Mouse (Mus musculus): Measurements from ENCODE around the gene Pramef20. TPM values are rescaled to one million over a fixed set of nuclear protein-coding genes. Genes with fewer than 3 reads are reported as not detected.

The Pramef20 gene
- total RNA-seq (2014; fragmentation: Nextera tagmentation) (not detected in 2 replicates), total RNA-seq (2017) (not detected in 2 replicates), polyA plus RNA-seq (2012) (not detected in 2 replicates)

DNA sequence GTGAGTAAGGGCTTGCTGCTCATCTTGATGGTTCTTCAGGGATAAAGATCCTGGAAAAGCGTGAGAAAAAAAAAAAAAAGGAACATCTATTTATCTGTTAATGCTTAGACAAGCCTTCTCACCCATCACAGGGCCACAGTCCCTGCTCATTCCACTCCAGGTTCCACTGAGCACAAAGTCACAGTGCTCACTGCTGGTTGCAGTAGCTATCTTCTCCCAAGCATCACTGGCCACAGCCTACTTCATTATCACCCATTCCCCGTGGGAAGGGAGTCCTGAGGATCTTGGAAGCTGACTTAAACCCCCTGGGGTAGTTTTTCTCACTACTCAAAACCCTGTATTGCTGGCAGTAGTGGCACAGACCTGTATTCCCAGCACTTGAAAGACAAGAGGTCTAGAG, at the start of gene Pramef20:
Pramef20 (minus strand) TSS at position 23 of the 400 bp plus-strand sequence.
- peaks cover 42% of the 10 kb centered on the region for H3K9me3 ChIP-seq (replicated peaks)
- DNase-seq (ENCODE audit: low spot score) = no peak
- no peak for TF ChIP-seq POLR2AphosphoS5 (IDR thresholded peaks at IDR 0.05; ENCODE audit: insufficient replicate concordance, low read depth, low read length)
- TF ChIP-seq TAL1 (conservative IDR thresholded peaks at IDR 0.05; ENCODE audit: low read depth, low read length) = no peak
- no peak for TF ChIP-seq CTCF (IDR thresholded peaks at IDR 0.05; ENCODE audit: low read depth, low read length)
- no peak for TF ChIP-seq GATA1 (IDR thresholded peaks at IDR 0.05; ENCODE audit: borderline replicate concordance, low read length)
- TF ChIP-seq GATA2 (IDR thresholded peaks at IDR 0.05; ENCODE audit: borderline replicate concordance, low read depth, low read length) = no peak
- H3K36me3 ChIP-seq (replicated peaks) = no peaks in the 10 kb centered on the region
- ATAC-seq (ENCODE audit: extremely low read depth, insufficient number of reproducible peaks, low FRiP score, poor library complexity, severe bottlenecking) = no peak
- H3K4me1 ChIP-seq (ENCODE audit: insufficient read depth, low read depth, low read length) = no peaks in the 10 kb centered on the region
- H3K27me3 ChIP-seq (ENCODE audit: insufficient read depth, low read length) = no peaks in the 10 kb centered on the region
- no peak within 1 kb of the TSS for H3K4me3 ChIP-seq (ENCODE audit: low read depth, low read length)

GRCm38 (mm10) chr4:144424590-144424989, 46.9 kb upstream of the Pramef20 start:
- ATAC-seq (ENCODE audit: extremely low read depth, insufficient number of reproducible peaks, low FRiP score, poor library complexity, severe bottlenecking) (no peak), DNase-seq (ENCODE audit: low spot score) (no peak)
- H3K27me3 ChIP-seq (ENCODE audit: insufficient read depth, low read length) = no peaks in the 10 kb centered on the region
- H3K9me3 ChIP-seq (replicated peaks) = peaks cover 16% of the 10 kb centered on the region
- TF ChIP-seq CTCF (IDR thresholded peaks at IDR 0.05; ENCODE audit: low read depth, low read length) (no peak), TAL1 (conservative IDR thresholded peaks at IDR 0.05; ENCODE audit: low read depth, low read length) (no peak), GATA1 (IDR thresholded peaks at IDR 0.05; ENCODE audit: borderline replicate concordance, low read length) (no peak), POLR2AphosphoS5 (IDR thresholded peaks at IDR 0.05; ENCODE audit: insufficient replicate concordance, low read depth, low read length) (no peak), GATA2 (IDR thresholded peaks at IDR 0.05; ENCODE audit: borderline replicate concordance, low read depth, low read length) (no peak)
- no peaks in the 10 kb centered on the region for H3K36me3 ChIP-seq (replicated peaks)
- H3K4me1 ChIP-seq (ENCODE audit: insufficient read depth, low read depth, low read length) = no peaks in the 10 kb centered on the region
- no peak overlapping the region for H3K4me3 ChIP-seq (ENCODE audit: low read depth, low read length)

GRCm38 (mm10) chr4:144420644-144421043, 42.9 kb upstream of the Pramef20 start:
- ATAC-seq (ENCODE audit: extremely low read depth, insufficient number of reproducible peaks, low FRiP score, poor library complexity, severe bottlenecking) (no peak), DNase-seq (ENCODE audit: low spot score) (no peak)
- H3K4me1 ChIP-seq (ENCODE audit: insufficient read depth, low read depth, low read length) = no peaks in the 10 kb centered on the region
- H3K4me3 ChIP-seq (ENCODE audit: low read depth, low read length) = no peak overlapping the region
- H3K36me3 ChIP-seq (replicated peaks) = no peaks in the 10 kb centered on the region
- peaks cover 41% of the 10 kb centered on the region for H3K9me3 ChIP-seq (replicated peaks)
- TF ChIP-seq TAL1 (conservative IDR thresholded peaks at IDR 0.05; ENCODE audit: low read depth, low read length) (no peak), POLR2AphosphoS5 (IDR thresholded peaks at IDR 0.05; ENCODE audit: insufficient replicate concordance, low read depth, low read length) (no peak), CTCF (IDR thresholded peaks at IDR 0.05; ENCODE audit: low read depth, low read length) (no peak), GATA2 (IDR thresholded peaks at IDR 0.05; ENCODE audit: borderline replicate concordance, low read depth, low read length) (no peak), GATA1 (IDR thresholded peaks at IDR 0.05; ENCODE audit: borderline replicate concordance, low read length) (no peak)
- H3K27me3 ChIP-seq (ENCODE audit: insufficient read depth, low read length) = no peaks in the 10 kb centered on the region

DNA sequence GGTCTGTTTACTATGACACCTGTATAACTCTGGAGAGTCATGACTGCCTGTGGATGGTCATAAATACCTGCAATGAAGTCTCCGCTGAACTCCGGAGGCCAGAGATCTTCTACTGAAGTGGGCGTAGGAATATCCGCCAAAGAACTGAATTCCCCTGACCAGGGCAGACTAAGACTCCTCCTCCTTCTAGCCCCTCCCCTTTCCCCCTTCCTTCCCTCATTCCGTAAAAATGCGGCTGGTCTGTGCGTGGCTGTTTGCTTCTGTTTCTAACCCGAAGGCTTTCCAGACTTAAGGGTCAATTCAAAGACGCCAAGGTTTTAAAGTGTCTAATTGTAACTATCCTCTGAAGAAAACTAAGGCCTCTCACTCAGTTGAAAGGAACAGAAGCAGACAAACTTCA, 30.6 kb upstream of the Pramef20 start, which contains the start of gene Pramef12:
Pramef12 (minus strand) TSS at position 175 of the 400 bp plus-strand sequence.
- Histone ChIP-seq H3K9me3 (replicated peaks) (peaks cover 30% of the 10 kb centered on the region), H3K36me3 (replicated peaks) (no peaks in the 10 kb centered on the region), H3K27me3 (ENCODE audit: insufficient read depth, low read length) (no peaks in the 10 kb centered on the region), H3K4me3 (ENCODE audit: low read depth, low read length) (no peak within 1 kb of the TSS), H3K4me1 (ENCODE audit: insufficient read depth, low read depth, low read length) (no peaks in the 10 kb centered on the region)
- ATAC-seq (ENCODE audit: extremely low read depth, insufficient number of reproducible peaks, low FRiP score, poor library complexity, severe bottlenecking) (no peak), DNase-seq (ENCODE audit: low spot score) (no peak)
- TF ChIP-seq POLR2AphosphoS5 (IDR thresholded peaks at IDR 0.05; ENCODE audit: insufficient replicate concordance, low read depth, low read length) (no peak), GATA2 (IDR thresholded peaks at IDR 0.05; ENCODE audit: borderline replicate concordance, low read depth, low read length) (no peak), TAL1 (conservative IDR thresholded peaks at IDR 0.05; ENCODE audit: low read depth, low read length) (no peak), GATA1 (IDR thresholded peaks at IDR 0.05; ENCODE audit: borderline replicate concordance, low read length) (no peak), CTCF (IDR thresholded peaks at IDR 0.05; ENCODE audit: low read depth, low read length) (no peak)

DNA sequence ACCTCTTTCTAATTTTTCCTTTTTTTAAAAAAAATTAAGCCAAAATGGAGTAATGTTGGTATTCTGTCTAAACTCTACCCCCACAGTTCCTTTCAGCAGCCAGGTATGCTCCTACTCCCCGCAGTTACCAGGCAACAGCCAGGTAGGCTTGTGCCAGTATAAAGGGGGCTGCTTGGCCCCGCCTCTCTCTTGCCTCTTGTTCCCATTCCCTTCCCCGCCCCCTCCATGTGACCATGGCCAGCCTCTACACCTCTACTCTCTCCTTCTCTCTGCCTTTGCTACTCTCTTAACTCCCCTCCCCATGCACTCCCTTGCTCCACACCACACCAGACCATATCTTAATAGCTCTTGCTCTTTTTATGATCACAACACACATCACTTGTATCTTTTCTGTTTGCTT, 28.5 kb upstream of the Pramef20 start:
- no peak for TF ChIP-seq POLR2AphosphoS5 (IDR thresholded peaks at IDR 0.05; ENCODE audit: insufficient replicate concordance, low read depth, low read length)
- no peak for TF ChIP-seq GATA2 (IDR thresholded peaks at IDR 0.05; ENCODE audit: borderline replicate concordance, low read depth, low read length)
- no peak for TF ChIP-seq GATA1 (IDR thresholded peaks at IDR 0.05; ENCODE audit: borderline replicate concordance, low read length)
- TF ChIP-seq TAL1 (conservative IDR thresholded peaks at IDR 0.05; ENCODE audit: low read depth, low read length) = no peak
- no peak for TF ChIP-seq CTCF (IDR thresholded peaks at IDR 0.05; ENCODE audit: low read depth, low read length)
- Histone ChIP-seq H3K27me3 (ENCODE audit: insufficient read depth, low read length) (no peaks in the 10 kb centered on the region), H3K9me3 (replicated peaks) (peaks cover 34% of the 10 kb centered on the region), H3K4me1 (ENCODE audit: insufficient read depth, low read depth, low read length) (no peaks in the 10 kb centered on the region), H3K4me3 (ENCODE audit: low read depth, low read length) (no peak overlapping the region), H3K36me3 (replicated peaks) (no peaks in the 10 kb centered on the region)
- DNase-seq (ENCODE audit: low spot score) (no peak), ATAC-seq (ENCODE audit: extremely low read depth, insufficient number of reproducible peaks, low FRiP score, poor library complexity, severe bottlenecking) (no peak)

- TF ChIP-seq TAL1 (conservative IDR thresholded peaks at IDR 0.05; ENCODE audit: low read depth, low read length) (no peak), GATA2 (IDR thresholded peaks at IDR 0.05; ENCODE audit: borderline replicate concordance, low read depth, low read length) (no peak)
- ATAC-seq (ENCODE audit: extremely low read depth, insufficient number of reproducible peaks, low FRiP score, poor library complexity, severe bottlenecking) = no peak
- Histone ChIP-seq H3K4me1 (ENCODE audit: insufficient read depth, low read depth, low read length) (no peaks in the 10 kb centered on the region), H3K9me3 (replicated peaks) (peaks cover 33% of the 10 kb centered on the region), H3K27me3 (ENCODE audit: insufficient read depth, low read length) (no peaks in the 10 kb centered on the region), H3K36me3 (replicated peaks) (no peaks in the 10 kb centered on the region), H3K4me3 (ENCODE audit: low read depth, low read length) (no peak overlapping the region)
- no peak for DNase-seq (ENCODE audit: low spot score)
Observed at GRCm38 (mm10) chr4:144404456-144405086, 26.8 kb upstream of the Pramef20 start.

Data from G1E (cell line).